14 mouse cellular contexts compared by ENCODE assay signal in genomic region chr17:48027677-48028076, GRCm38 (mm10). TPM values are rescaled to one million over a fixed set of nuclear protein-coding genes. Genes with fewer than 3 reads are reported as not detected.
A peak's percentile ranks its signal among the peaks of the same experiment; 100 is the strongest.
DNase-seq lines count a peak whose midpoint lies in the region; ATAC-seq and TF ChIP-seq lines count a peak whose summit lies in the region.
"Had no signal": no experiment of that assay in that cellular context is flagged by ENCODE, and none has a peak within 500 bp of the region (broad histone marks: within the 10 kb centered on the region; RNA-seq: fewer than 3 reads in every experiment).

No protein-coding gene starts in this region.

- TF ChIP-seq POLR2A in lung, adult 2 months (IDR thresholded peaks at IDR 0.05; ENCODE audit: borderline replicate concordance, extremely low read depth, low read depth, low read length) = no peak

- no peak for TF ChIP-seq CTCF in lung, embryonic 14.5 days (IDR thresholded peaks at IDR 0.05; ENCODE audit: low read depth)
- TF ChIP-seq CTCF in lung, adult 2 months (IDR thresholded peaks at IDR 0.05; ENCODE audit: insufficient read depth, low read length) = no peak

- no peak for ATAC-seq in forebrain, embryonic 13.5 days
- no peak for ATAC-seq in forebrain, embryonic 12.5 days (ENCODE audit: low FRiP score)
- ATAC-seq in lung, embryonic 14.5 days (ENCODE audit: insufficient read depth) = peak; percentile 30
- ATAC-seq in limb, embryonic 15.5 days (ENCODE audit: insufficient number of reproducible peaks, low FRiP score, low TSS enrichment, low read depth) = no peak
- ATAC-seq: forebrain, embryonic 15.5 days had no signal

- H3K27me3 ChIP-seq in forebrain, embryonic 13.5 days = peaks cover 26% of the 10 kb centered on the region
- peaks cover 63% of the 10 kb centered on the region for H3K27me3 ChIP-seq in forebrain, embryonic 12.5 days
- H3K27me3 ChIP-seq in lung, embryonic 14.5 days (ENCODE audit: insufficient read depth, low read length) = no peaks in the 10 kb centered on the region
- 0 out of 2 replicates have a peak, but pooled peaks cover 5% of the 10 kb centered on the region for H3K27me3 ChIP-seq in heart, embryonic 10.5 days (ENCODE audit: insufficient read depth, poor library complexity, severe bottlenecking)
- H3K27me3 ChIP-seq in limb, embryonic 15.5 days = peaks cover 4% of the 10 kb centered on the region; the same call in 1 of the 2 replicates

- peak; percentile 89 for DNase-seq in lung, embryonic 14.5 days
- no peak for DNase-seq in lung, adult 2 months
- no peak for DNase-seq in heart, embryonic 10.5 days (ENCODE audit: low spot score)
- no peak for DNase-seq in cerebellum, adult 8-10 months
- no peak for DNase-seq in left cerebral cortex, adult 9 months (ENCODE audit: low spot score in 2 of 2)
- DNase-seq: embryo, embryonic 11 days; kidney, postnatal 36 days had no signal

- no peaks in the 10 kb centered on the region for H3K36me3 ChIP-seq in forebrain, embryonic 13.5 days (ENCODE audit: poor library complexity, severe bottlenecking)
- no peaks in the 10 kb centered on the region for H3K36me3 ChIP-seq in forebrain, embryonic 12.5 days (replicated peaks)
- H3K36me3 ChIP-seq in lung, embryonic 14.5 days (ENCODE audit: insufficient read depth) = no peaks in the 10 kb centered on the region
- no peaks in the 10 kb centered on the region for H3K36me3 ChIP-seq in heart, embryonic 10.5 days
- no peaks in the 10 kb centered on the region for H3K36me3 ChIP-seq in limb, embryonic 15.5 days
- H3K36me3 ChIP-seq: forebrain, embryonic 15.5 days; hindbrain, embryonic 13.5 days had no signal

- 59% methylated on average over 6 of the region's 6 CpGs for WGBS in forebrain, embryonic 13.5 days
- 73% methylated on average over 6 of the region's 6 CpGs for WGBS in forebrain, embryonic 12.5 days
- 31% methylated on average over 6 of the region's 6 CpGs for WGBS in lung, embryonic 14.5 days
- 51% methylated on average over 6 of the region's 6 CpGs for WGBS in lung, adult 2 months
- WGBS in heart, embryonic 10.5 days = 62% methylated on average over 6 of the region's 6 CpGs
- 57% methylated on average over 6 of the region's 6 CpGs for WGBS in limb, embryonic 15.5 days

- no peak overlapping the region for H3K4me3 ChIP-seq in forebrain, embryonic 13.5 days
- no peak overlapping the region for H3K4me3 ChIP-seq in forebrain, embryonic 12.5 days (replicated peaks)
- no peak overlapping the region for H3K4me3 ChIP-seq in lung, embryonic 14.5 days (ENCODE audit: low read depth, low read length)
- no peak overlapping the region for H3K4me3 ChIP-seq in lung, adult 2 months (replicated peaks; ENCODE audit: extremely low read depth, low read depth, low read length)
- H3K4me3 ChIP-seq in heart, embryonic 10.5 days = no peak overlapping the region
- H3K4me3 ChIP-seq in limb, embryonic 15.5 days = no peak overlapping the region
- H3K4me3 ChIP-seq: forebrain, embryonic 15.5 days; hindbrain, embryonic 13.5 days had no signal

- H3K9ac ChIP-seq in forebrain, embryonic 13.5 days = no peak overlapping the region
- H3K9ac ChIP-seq in forebrain, embryonic 12.5 days = no peak overlapping the region
- H3K9ac ChIP-seq in lung, embryonic 14.5 days = no peak overlapping the region
- H3K9ac ChIP-seq in limb, embryonic 15.5 days = no peak overlapping the region
- H3K9ac ChIP-seq: forebrain, embryonic 15.5 days; hindbrain, embryonic 13.5 days; liver, embryonic 14.5 days had no signal

- H3K9me3 ChIP-seq in forebrain, embryonic 13.5 days (replicated peaks) = no peaks in the 10 kb centered on the region
- H3K9me3 ChIP-seq in forebrain, embryonic 12.5 days = 0 out of 2 replicates have a peak, but pooled peaks cover 3% of the 10 kb centered on the region
- H3K9me3 ChIP-seq in lung, embryonic 14.5 days (ENCODE audit: low read depth, low read length) = no peaks in the 10 kb centered on the region
- H3K9me3 ChIP-seq in heart, embryonic 10.5 days = no peaks in the 10 kb centered on the region
- no peaks in the 10 kb centered on the region for H3K9me3 ChIP-seq in limb, embryonic 15.5 days
- H3K9me3 ChIP-seq: forebrain, embryonic 15.5 days; hindbrain, embryonic 13.5 days had no signal

- H3K27ac ChIP-seq in forebrain, embryonic 13.5 days = peak overlapping the region; percentile 79
- H3K27ac ChIP-seq in forebrain, embryonic 12.5 days = no peak overlapping the region
- H3K27ac ChIP-seq in lung, embryonic 14.5 days (ENCODE audit: low read depth) = peak overlapping the region; percentile 71; the same call in 1 of the 2 replicates
- 0 out of 2 replicates have a peak overlapping the region, but pooled peaks have one; percentile 36 for H3K27ac ChIP-seq in heart, embryonic 10.5 days
- H3K27ac ChIP-seq in limb, embryonic 15.5 days = 0 out of 2 replicates have a peak overlapping the region, but pooled peaks have one; percentile 54
- H3K27ac ChIP-seq: forebrain, embryonic 15.5 days; hindbrain, embryonic 13.5 days; liver, embryonic 14.5 days had no signal

- no peak overlapping the region for H3K4me2 ChIP-seq in forebrain, embryonic 13.5 days
- H3K4me2 ChIP-seq in forebrain, embryonic 12.5 days = no peak overlapping the region
- H3K4me2 ChIP-seq in lung, embryonic 14.5 days = no peak overlapping the region
- H3K4me2 ChIP-seq in limb, embryonic 15.5 days = no peak overlapping the region
- H3K4me2 ChIP-seq: forebrain, embryonic 15.5 days; hindbrain, embryonic 13.5 days had no signal

- H3K4me1 ChIP-seq in forebrain, embryonic 13.5 days = peaks cover 51% of the 10 kb centered on the region
- H3K4me1 ChIP-seq in forebrain, embryonic 12.5 days = peaks cover 50% of the 10 kb centered on the region
- peaks cover 54% of the 10 kb centered on the region for H3K4me1 ChIP-seq in lung, embryonic 14.5 days (ENCODE audit: insufficient read depth)
- H3K4me1 ChIP-seq in lung, adult 2 months (ENCODE audit: control insufficient read depth, insufficient read depth, low read length) = 0 out of 2 replicates have a peak, but pooled peaks cover 2% of the 10 kb centered on the region
- peaks cover 70% of the 10 kb centered on the region for H3K4me1 ChIP-seq in heart, embryonic 10.5 days
- peaks cover 60% of the 10 kb centered on the region for H3K4me1 ChIP-seq in limb, embryonic 15.5 days

RNA-seq across cellular contexts. Expression of gene 1700122O11Rik, which starts 10.4 kb away (rescaled TPM):
- polyA plus RNA-seq in forebrain, embryonic 13.5 days (2015; fragmentation: Nextera tagmentation; extraction: Ambion mirVana) = not detected in 2 replicates
- polyA plus RNA-seq in forebrain, embryonic 12.5 days (2016; fragmentation: Nextera tagmentation; extraction: Ambion mirVana) = not detected in 2 replicates
- not detected in 2 replicates for polyA plus RNA-seq in lung, embryonic 14.5 days (2014; fragmentation: Nextera tagmentation; extraction: Ambion mirVana)
- polyA plus RNA-seq in lung, adult 2 months (2012; rRNA removed) = not detected in 2 replicates
- polyA plus RNA-seq in heart, embryonic 10.5 days (2016; fragmentation: Nextera tagmentation; extraction: Ambion mirVana) = not detected in 2 replicates
- polyA plus RNA-seq in limb, embryonic 15.5 days (2015; fragmentation: Nextera tagmentation; extraction: Ambion mirVana) = not detected in 2 replicates
- polyA plus RNA-seq: C2C12; forebrain, embryonic 15.5 days; hindbrain, embryonic 13.5 days; liver, embryonic 14.5 days had no signal
